Mouse (Mus musculus) induced T-regulatory cell, adult 2 months (primary cell): Measurements from ENCODE around the gene 1700018B08Rik.

Experiments
- DNase-seq: peaks from one replicate; pipeline ENCODE4 v3.0.0-alpha.2; 2012; ENCODE audit warnings: low read depth

The 1700018B08Rik gene

GRCm38 (mm10) chr8:121544276-121544785, at the start of gene 1700018B08Rik:
1700018B08Rik (minus strand) TSS chr8:121544320.
- DNase-seq = no peak

DNA sequence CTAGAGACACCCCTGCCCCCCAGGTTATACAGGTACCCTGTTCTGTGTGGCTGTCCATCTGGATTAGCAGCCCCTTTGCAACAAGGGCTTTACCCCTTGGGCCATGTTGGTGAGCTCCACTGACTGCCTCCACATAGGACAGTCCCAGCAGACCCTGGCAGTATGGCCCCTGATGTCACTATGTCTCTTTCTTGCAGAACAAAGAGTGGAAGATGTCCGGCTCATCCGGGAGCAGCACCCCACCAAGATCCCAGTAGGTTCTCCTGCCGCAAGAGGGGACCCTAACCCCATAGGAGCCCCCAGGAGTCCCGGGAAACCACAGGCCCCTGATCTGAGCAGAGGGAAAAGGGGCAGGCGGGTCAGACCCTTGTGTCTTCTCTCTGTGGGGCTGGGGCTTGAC, 49.2 kb upstream of the 1700018B08Rik start:
- DNase-seq = no peak

DNA sequence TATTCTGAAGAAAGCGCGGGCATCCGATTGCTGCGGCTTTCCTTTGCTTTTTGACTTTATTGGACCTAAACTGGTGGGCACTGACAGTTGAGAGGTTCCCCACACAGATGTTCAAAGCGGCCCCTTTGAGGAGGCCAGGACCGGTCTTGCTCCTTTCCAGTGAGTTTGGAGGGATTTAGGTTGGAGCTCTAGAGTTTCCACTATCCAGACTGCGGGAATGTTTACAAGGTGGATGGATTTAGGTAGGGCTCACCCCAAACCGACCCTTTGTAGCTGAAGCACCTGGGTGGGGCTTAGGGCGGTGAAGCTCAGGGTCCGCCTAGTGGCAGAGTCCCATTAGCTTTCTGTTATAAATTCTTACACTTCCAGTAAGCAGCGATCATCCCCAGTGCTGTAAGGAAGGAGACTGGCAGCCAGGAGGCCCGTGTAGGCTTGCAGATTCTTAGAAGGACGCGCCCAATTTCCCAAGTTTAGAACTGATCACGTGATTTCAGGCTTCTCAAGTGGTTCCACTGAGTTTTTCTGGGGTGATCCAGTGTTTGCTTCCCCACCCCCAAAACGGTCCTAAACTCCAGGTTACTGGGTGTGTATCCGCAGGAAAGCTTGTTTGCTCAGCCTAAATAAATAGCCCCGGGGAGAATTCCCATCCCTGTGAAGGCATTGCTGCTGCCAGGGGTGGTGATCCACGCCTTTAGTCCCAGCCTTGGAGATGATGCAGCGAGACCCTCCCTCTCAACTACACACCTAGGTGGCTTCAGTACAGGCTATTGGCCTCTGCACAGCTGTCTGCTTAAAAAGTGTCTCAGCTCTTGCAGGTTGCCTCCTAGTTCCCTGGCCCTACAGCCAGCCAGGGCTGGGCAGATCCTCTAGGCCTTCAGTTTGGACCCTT, 47.3 kb upstream of the 1700018B08Rik start:
- peak; percentile 77 for DNase-seq

- DNase-seq = peak; percentile 95
Measured at GRCm38 (mm10) chr8:121590203-121591177, 46.4 kb upstream of the 1700018B08Rik start, which contains the start of gene Map1lc3b. Map1lc3b (plus strand) TSS chr8:121590361.

- no peak for DNase-seq
Measured at GRCm38 (mm10) chr8:121589205-121589726, 45.1 kb upstream of the 1700018B08Rik start.

DNA sequence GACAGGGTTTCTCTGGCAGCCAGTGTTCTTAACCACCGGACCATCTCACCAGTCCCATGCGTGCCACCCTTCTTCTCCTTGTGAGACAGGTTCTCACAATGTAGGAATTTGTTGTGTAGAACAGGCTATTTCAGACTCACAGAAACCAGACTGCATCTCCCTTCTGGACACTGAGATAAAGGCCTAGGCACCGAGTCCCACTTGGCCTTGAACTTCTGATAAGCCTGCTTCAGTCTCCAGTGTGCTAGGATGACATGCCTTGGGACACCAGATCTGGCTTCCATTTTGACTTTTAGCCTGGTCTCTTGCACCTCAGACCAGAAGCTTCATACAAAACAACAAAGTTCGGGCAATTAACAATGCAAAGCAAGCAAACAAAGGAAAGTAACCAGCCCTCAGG, 44.6 kb upstream of the 1700018B08Rik start:
- DNase-seq = no peak

- DNase-seq = peak; percentile 100
Measured at GRCm38 (mm10) chr8:121585159-121585825, 41.2 kb upstream of the 1700018B08Rik start.

GRCm38 (mm10) chr8:121584730-121585129, 40.6 kb upstream of the 1700018B08Rik start:
- DNase-seq = peak; percentile 57

- DNase-seq = no peak
Measured at GRCm38 (mm10) chr8:121583653-121584052, 39.5 kb upstream of the 1700018B08Rik start.

GRCm38 (mm10) chr8:121580465-121580864, 36.3 kb upstream of the 1700018B08Rik start:
- DNase-seq = no peak

- peak; percentile 96 for DNase-seq
Measured at GRCm38 (mm10) chr8:121578676-121579451, 34.7 kb upstream of the 1700018B08Rik start, which contains the start of gene Fbxo31. Fbxo31 (minus strand) TSS chr8:121578806.

DNA sequence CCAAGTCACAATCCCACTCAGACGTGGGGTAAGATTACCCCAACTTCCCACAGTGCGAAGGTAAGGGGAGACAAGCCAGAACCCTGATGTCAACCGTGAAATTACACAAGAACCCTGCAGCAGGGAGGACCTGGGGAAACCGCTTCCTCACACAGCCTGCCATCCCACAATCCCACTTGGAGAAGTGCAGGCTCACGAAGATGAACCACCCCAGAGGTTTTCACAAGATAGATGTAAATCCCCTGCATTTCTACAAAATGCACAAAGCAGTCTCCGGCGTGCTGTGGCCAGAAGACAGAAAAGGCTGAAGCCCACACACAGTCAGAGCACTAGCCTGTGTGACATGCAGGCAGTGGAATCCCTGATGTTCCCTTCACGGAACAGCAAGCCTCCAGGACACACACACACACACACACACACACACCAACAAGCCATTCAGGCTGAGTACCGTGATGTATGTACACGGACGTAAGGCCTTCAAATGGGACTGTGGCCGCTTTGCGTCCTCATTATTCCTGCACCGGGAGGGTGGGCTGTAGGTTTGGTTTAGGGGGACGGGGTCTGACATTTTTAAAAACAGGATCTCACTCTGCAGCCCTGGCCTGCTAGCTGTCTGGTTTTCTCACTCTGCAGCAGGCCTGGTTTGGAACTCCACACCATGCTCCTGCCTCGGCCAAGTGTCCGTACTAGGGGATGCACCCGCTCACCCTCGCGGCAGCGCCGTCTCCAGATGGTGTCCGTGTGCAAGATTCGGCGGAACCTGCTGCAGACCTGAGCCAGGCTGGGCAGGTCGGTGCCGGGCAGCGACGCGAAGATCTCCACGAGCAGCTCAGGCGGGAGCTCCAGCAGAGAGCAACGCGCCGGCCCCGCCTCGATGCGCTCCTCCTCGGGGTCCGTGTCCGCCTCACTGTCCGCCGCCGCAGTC, 33.9 kb upstream of the 1700018B08Rik start:
- no peak for DNase-seq

DNA sequence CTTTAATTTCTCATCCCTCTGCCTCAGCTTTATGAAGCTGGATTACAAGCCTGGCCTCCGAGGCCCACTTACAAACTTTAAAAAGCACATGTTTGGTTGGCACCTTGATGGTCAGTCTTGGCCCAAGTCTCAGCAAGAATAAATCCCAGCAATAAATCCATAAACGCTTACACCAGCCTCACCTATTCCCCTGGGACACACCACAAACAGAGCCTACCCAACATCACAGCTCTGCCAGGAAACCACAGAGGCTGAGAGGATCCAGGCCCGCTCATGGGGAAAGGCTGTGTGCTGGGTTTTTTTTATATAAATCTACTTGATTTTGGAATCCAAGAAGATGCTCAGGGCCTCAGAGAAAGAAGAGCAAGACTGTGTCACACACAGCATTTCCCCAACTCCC, 31.5 kb upstream of the 1700018B08Rik start:
- DNase-seq = no peak

DNA sequence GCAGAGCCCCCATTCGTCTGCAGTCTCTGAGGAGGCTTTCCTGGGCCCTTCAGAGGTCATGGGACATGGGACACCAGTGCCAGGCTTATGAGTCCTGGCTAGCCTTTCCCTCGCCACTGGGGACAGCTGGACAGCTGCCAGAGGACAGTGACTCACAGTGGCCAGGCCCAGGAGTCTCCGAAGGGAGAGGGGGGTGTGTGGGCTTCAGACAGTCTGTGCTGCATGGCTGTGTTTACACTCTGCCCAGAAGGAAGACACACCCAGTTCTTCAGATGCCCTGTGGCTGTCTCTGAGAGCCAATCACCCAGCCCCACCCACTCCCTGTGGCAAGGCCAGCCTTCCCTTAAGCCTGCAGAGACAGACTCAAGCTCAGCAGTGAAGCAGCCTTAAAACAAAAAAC, 29.2 kb upstream of the 1700018B08Rik start:
- peak; percentile 52 for DNase-seq

DNA sequence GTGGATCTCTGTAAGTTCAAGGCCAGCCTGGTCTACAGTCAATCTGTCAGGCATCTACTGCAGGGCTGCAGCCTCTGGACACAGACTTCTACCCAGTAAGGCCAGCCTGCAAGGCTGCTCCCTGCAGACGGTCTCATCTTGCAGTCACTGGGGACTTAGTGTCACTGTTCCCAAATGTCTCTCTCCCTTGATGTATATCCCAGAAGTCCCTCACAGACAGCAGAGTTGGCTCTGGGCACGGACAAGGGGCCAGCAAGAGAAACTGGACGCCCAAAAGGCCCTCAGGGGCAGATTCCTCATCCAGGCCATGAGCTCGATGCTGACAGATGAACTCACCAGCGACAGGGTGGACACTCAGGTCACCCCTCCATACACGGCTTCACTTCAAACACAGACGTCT, 28.0 kb upstream of the 1700018B08Rik start:
- DNase-seq = no peak

DNA sequence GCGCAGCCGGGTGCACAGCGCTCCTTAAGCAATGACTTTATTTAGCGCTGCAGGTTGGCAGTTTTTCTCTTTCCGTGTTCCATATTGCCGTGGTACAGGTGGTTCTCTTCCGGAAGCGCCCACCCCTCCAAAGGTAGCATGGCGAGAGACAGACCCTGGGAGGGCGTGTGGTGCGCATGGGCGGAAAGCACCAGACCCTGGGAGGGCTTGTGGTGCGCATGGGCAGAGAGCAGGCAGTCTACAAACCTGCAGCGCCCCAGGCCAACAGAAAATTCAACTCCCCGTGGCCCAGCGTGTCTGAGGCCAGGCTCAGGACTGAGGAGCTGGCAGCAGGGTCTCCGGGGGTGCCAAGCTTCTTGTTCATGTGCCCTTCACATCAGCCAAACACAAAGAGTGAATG, 26.7 kb upstream of the 1700018B08Rik start:
- DNase-seq = no peak

DNA sequence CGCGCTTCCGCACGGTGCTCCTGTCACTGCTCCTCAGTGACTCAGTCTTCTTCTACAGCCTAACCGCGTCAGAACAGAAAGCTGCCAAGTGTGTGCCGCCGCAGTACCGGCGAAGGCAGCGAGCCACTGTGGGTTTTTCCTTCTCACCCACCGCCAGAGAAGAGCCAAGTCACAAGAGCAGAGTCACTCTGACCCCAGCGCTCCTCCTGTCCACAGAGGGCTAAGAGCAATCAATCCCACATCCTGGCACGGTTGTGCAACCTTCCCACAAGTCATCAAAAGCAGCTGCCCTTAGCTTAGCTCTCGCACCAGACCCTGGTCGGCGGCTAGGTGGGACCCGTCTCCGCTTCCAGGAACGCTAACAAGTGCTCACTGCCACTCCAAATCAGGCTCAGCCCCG, 26.2 kb upstream of the 1700018B08Rik start:
- no peak for DNase-seq

- peak; percentile 49 for DNase-seq
Measured at GRCm38 (mm10) chr8:121568321-121568720, 24.2 kb upstream of the 1700018B08Rik start.

DNA sequence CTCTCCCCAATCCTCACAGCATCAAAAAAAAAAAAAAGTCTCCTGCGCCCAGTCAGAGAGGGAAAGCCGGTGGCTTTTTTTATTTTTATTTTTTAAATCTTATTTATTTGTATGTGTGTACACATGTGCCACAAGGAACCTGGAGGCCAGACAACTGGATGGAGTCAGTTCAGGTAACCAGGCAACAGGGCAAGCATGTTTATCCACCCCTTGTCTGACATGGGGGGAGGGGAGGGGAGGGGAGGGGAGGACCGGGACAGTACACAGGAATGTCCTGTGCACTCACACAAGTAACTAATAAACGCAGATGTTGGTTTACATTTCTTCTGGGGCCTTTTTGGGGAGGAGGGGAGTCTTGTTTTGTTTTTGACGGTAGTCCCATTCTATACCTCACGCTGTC, 19.6 kb upstream of the 1700018B08Rik start:
- DNase-seq = no peak
